Mouse (Mus musculus): ENCODE data around the gene Spsb3. TPM values are rescaled to one million over a fixed set of nuclear protein-coding genes. Genes with fewer than 3 reads are reported as not detected.

Gene Spsb3
- total RNA-seq, 2 experiments from 2014 or later: 56.4 to 63.7 TPM

- no peak for DNase-seq (ENCODE audit: low spot score in 2 of 2)
- intact Hi-C loops (cut with DNase I): loop anchor here (5.0 kb wide), 1 partner anchor 82 kb away; the partner anchor contains the start of genes Cramp1l and Ift140
These were observed 48.5 kb downstream of the Spsb3 start for GRCm38 (mm10) chr17:24934926-24935325.

- intact Hi-C loops (cut with DNase I): loop anchor here (2.0 to 5.0 kb wide), 2 partner anchors 25 to 82 kb away; partner anchors contain the start of genes Cramp1l, Ift140 and Jpt2
These were observed 49.2 kb downstream of the Spsb3 start for GRCm38 (mm10) chr17:24935666-24936065.

DNA sequence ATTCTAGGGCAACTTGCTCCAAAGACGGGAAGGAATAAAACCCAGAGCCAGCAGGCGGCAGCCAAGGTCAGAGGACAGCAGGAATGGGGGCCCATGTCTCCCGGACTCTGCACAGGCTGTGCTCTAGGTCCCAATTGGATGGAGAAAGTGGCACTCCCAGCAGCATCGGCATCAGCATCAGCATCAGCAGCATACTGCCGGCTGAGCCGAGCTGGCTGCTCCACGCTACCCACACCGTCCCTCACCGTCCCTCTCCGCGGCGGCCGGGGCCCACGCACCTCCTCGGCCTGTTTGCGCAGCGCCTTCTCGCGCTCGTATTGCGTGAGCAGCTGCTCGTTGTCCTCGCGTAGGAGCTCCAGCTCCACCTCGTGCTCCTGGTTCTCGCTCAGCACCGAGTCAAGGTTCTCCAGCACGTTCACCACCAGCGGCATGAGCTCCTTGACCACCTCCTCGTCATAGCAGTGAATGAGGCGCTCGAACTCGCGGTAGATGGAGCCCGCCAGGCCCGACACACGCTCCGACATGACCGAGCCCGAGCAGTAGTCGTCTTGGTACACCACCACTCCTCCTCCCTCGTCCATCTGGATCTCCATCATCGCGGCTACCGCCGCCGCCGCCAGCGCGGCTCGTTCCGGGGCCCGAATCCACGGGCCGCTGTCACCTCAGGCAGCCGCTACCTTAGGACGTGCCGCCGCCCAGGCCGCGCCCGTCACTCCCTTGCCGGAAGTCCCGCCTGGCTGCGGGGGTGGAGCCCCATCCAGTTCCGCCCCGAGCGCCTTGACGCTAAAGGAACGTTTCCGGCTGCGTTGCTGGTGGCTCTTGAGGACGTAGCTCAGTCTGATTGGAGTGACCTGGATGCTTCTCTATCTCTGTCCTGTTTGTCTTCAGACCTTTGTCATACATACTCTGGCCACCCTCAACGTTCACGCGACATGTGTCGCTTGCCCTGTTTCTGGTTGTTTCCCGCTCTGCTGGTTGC, 50.1 kb downstream of the Spsb3 start, which contains the start of gene Mapk8ip3:
Mapk8ip3 (minus strand) TSS at position 719 of the 979 bp plus-strand sequence.
- intact Hi-C loops (cut with DNase I): loop anchor here (2.0 to 5.0 kb wide), 2 partner anchors 24 to 81 kb away; partner anchors contain the start of genes Cramp1l, Ift140 and Jpt2

More at GRCm38 (mm10) chr17:24935666-24936065, 49.2 kb downstream of the Spsb3 start:
- DNase-seq (ENCODE audit: low spot score in 2 of 2): no peak

GRCm38 (mm10) chr17:24937266-24937665, 50.8 kb downstream of the Spsb3 start:
- intact Hi-C loops (cut with DNase I): loop anchor here (2.0 to 5.0 kb wide), 2 partner anchors 24 to 80 kb away; partner anchors contain the start of genes Cramp1l, Ift140 and Jpt2
- no peak for DNase-seq (ENCODE audit: low spot score in 2 of 2)

More for the DNA sequence above, 50.1 kb downstream of the Spsb3 start, which contains the start of gene Mapk8ip3:
- peak; percentile 96 to 97 for DNase-seq (ENCODE audit: low spot score in 2 of 2)

Other genes with a start within 250 kb of the Spsb3 start
- gene Slc9a3r2, start 236.3 kb upstream of the Spsb3 start, total RNA-seq (2021): 10 to 100 TPM; 51.0 to 51.2 TPM
- 1 to 10 TPM; 1.1 to 1.3 TPM for gene Npw, start 228.2 kb upstream of the Spsb3 start, total RNA-seq (2021)
- 10 to 100 TPM; 30.5 to 45.1 TPM for gene Zfp598, start 217.0 kb upstream of the Spsb3 start, total RNA-seq (2021)
- 100 to 1,000 TPM; 179 to 200 TPM for gene Syngr3, start 196.7 kb upstream of the Spsb3 start, total RNA-seq (2021)
- 10 to 100 TPM; 18.2 TPM for gene Gfer, start 190.5 kb upstream of the Spsb3 start, total RNA-seq (2021)
- 1 to 10 TPM; 2.1 to 2.9 TPM for gene Noxo1, start 190.4 kb upstream of the Spsb3 start, total RNA-seq (2021)
- 10 to 100 TPM; 26.9 to 29.6 TPM for gene Tbl3, start 179.0 kb upstream of the Spsb3 start, total RNA-seq (2021)
- gene Rnf151, start 168.6 kb upstream of the Spsb3 start, total RNA-seq (2021): not detected
- 100 to 1,000 TPM; 291 to 312 TPM for gene Rps2, start 168.5 kb upstream of the Spsb3 start, total RNA-seq (2021)
- 100 to 1,000 TPM; 193 to 210 TPM for gene Ndufb10, start 162.2 kb upstream of the Spsb3 start, total RNA-seq (2021)
- gene Rpl3l, start 158.8 kb upstream of the Spsb3 start, total RNA-seq (2021): under 1 TPM; 0.39 to 0.57 TPM
- gene Msrb1, start 150.0 kb upstream of the Spsb3 start, total RNA-seq (2021): 10 to 100 TPM; 36.4 to 46.7 TPM
- under 1 TPM; 0.36 to 0.44 TPM for gene Hs3st6, start 133.7 kb upstream of the Spsb3 start, total RNA-seq (2021)
- gene Meiob, start 82.4 kb upstream of the Spsb3 start, total RNA-seq (2021): not detected
- 100 to 1,000 TPM; 134 to 153 TPM for gene Hagh, start 46.5 kb upstream of the Spsb3 start, total RNA-seq (2021)
- 10 to 100 TPM; 18.0 to 20.5 TPM for gene Fahd1, start 36.3 kb upstream of the Spsb3 start, total RNA-seq (2021)
- gene Igfals, start 20.6 kb upstream of the Spsb3 start, total RNA-seq (2021): not detected
- gene Nubp2, start 294 bp upstream of the Spsb3 start, total RNA-seq (2021): 10 to 100 TPM; 31.4 to 34.8 TPM
- 10 to 100 TPM; 47.4 to 60.0 TPM for gene Eme2, start 8.4 kb downstream of the Spsb3 start, total RNA-seq (2021)
- 10 to 100 TPM; 61.8 to 74.6 TPM for gene Mrps34, start 8.5 kb downstream of the Spsb3 start, total RNA-seq (2021)
- 10 to 100 TPM; 41.4 to 54.3 TPM for gene Nme3, start 9.9 kb downstream of the Spsb3 start, total RNA-seq (2021)
- 100 to 1,000 TPM; 363 to 396 TPM for gene Mapk8ip3, start 50.3 kb downstream of the Spsb3 start, total RNA-seq (2021)
- gene Jpt2, start 74.0 kb downstream of the Spsb3 start, total RNA-seq (2021): 1 to 10 TPM; 4.8 to 5.7 TPM
- 10 to 100 TPM; 28.6 to 29.0 TPM for gene Cramp1l, start 129.1 kb downstream of the Spsb3 start, total RNA-seq (2021)
- gene Ift140, start 129.4 kb downstream of the Spsb3 start, total RNA-seq (2021): 10 to 100 TPM; 18.6 to 25.5 TPM
- 10 to 100 TPM in 1 of 2 experiments, 1 to 10 TPM in 1; 9.1 to 10.3 TPM for gene Tmem204, start 196.9 kb downstream of the Spsb3 start, total RNA-seq (2021)
- gene Telo2, start 229.3 kb downstream of the Spsb3 start, total RNA-seq (2021): 10 to 100 TPM; 24.3 to 30.0 TPM
- under 1 TPM; 0.67 to 0.91 TPM for gene Ptx4, start 234.1 kb downstream of the Spsb3 start, total RNA-seq (2021)
- gene Clcn7, start 246.7 kb downstream of the Spsb3 start, total RNA-seq (2021): 10 to 100 TPM; 49.9 to 55.2 TPM